Mouse (Mus musculus): Measurements from ENCODE around the gene Cyyr1.
"Not testable (repeated sequence)": the region's sequence is repeated elsewhere in the genome, so short reads cannot be mapped to it uniquely, and the experiment has no call there.

Cyyr1 gene

DNA sequence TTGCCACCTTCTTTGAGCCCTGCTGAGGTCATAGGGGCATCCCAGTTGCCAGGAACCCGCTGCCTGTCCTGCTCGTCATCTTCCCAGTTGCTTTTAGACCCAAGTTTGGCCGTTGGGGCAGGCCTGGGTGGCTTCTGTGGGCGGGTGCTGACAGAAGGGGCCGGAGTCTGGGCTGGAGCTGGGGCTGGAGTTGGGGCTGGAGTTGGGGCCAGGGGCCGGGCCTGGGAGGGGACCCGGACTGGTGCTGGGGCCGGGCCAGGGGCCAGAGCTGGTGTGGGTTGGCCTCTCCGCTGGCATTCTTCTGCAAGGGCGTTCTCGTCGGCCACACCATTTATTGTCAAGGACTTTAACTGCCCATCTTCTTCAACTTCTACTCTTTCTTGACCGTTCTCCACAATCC lies at the start of gene Cyyr1:
TSS of gene Cyyr1 (minus strand) at position 101 of the 400 bp plus-strand sequence.
- in situ Hi-C loops (cut with MboI), result not testable (repeated sequence)

DNA sequence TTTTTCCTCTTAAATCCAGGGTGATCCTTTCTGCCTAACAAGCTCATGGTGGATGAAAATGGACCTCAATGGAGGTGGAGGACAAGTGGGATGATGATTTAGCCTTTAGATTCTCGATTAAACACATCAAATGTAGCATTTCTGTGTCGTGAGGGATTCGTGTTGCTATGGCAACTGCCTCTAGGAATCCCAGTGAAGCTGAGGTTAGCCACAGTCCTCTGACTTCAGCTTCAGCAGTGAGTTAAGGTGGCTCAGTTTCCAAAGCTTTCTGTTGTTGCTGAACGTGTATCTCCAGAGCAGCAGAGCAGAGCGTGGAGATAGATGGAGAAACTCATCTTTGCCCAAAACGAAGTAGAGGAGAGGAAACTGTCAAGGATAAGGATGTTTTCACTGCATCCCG lies 35.6 kb upstream of the Cyyr1 start:
- in situ Hi-C loops (cut with MboI), result no loop called here

DNA sequence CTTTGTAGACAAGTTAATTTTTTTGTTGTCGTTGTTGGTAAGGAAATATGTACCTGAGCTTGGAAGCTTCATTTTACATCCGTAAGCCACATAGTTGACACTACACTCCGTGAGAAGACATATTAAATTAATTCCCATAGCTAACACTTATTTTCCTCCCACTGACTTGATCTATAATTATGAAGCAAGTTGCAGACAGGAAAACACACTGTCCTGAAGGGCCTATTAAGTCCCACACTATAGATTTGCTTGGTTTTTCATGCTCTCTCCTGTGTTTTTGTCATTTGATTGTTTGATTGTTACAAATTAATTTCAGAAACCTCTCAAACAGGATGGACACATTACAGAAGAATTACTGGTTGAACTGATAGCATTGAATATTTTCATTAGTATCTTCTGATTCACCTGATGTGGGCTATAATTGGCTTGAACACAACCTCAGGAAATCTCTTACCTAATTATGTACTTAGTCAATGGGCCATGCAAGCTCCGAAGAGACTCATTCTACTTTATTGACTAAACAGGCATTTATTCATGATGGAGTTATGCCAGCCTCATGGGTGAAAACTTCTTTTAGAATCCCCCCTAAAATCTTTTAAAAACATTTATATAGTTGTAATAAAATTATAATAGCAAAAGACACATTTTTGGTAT lies 34.5 kb upstream of the Cyyr1 start:
- in situ Hi-C loops (cut with MboI), result no loop called here

DNA sequence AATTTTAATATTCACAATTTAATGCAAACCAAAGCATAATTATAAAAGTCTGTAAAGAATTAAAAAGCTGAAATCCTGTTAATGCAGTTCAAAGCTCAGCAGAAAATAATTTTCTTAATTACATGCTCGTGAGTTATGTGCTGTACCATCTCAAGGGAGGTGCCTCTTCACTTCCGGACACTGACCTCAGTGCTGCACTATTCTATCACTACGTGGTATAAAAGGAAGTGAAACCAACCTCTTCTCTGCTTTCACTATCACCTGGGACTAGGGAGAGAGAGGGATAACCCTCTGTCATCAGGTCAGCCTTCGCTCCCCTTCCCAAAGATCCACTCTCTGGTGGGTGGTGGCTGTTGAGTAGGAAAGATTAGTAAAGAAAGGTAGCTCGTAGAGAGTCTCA lies 13.3 kb upstream of the Cyyr1 start:
- in situ Hi-C loops (cut with MboI), result no loop called here

DNA sequence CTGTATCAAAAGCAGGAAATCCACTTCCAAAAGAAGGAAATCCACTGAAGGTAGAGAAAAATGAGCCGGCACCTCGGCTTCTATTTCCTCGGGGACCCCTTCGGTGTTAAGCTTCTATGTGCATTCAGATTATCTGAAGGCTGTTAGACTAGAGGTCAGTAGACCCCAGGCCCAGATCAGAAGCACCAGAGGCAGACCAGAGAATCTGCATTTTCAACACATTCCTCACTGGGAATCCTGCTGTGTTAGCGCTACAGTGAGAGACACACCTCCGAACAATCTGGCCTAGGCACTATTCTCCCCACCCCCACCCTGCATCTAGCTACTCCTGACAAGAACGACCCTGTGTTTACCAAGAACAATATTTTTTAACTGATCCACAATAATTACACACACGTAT lies 641 bp upstream of the Cyyr1 start:
- in situ Hi-C loops (cut with MboI), result no loop called here

DNA sequence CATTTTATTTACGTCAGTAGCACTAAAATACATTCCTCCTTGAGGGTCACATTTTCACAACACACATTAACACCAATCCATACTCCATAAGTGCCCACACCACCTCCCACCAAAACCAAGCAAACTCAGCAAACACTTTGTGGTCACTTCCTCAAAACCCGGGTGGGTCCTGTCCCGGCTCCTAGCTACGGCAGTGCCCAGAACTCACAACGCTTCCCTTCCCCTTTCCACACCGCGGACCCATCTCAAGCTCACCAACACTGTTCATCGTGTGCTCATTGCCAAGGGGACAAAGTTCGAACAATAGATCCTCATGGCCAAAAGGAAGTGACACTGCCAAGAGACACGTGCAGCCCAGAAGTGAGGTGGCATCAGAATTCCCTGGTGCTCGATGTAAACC lies 1.2 kb downstream of the Cyyr1 start:
- in situ Hi-C loops (cut with MboI), result not testable (repeated sequence)

DNA sequence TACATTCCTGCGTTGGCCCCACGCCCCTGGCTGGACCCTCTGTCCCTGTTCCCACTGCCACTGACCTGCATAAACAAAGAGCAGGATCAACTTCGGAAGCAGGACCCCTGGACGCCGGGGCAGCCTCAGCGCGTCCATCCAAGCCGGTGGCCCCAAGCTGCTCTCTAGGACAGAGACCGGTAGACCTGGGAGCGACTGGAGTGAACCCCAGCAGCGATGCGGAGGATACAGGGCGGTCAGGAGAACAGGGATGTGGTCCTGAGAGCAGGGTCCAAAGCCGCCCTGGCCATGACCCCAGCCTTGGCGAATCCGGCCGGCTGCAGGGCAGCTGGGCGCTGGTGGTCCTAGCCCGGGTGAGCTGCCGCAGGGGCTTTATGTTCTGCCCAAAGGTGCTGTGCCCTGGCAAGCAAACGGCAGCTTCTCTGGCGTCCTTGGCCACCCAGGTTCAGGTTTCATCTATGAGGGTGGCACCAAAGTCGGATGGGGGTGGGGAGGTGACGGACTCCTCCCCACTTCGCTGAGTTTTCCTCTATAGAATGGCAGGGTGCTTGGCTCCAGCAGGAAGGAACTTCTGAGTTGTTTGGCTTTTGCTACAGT lies 3.1 kb downstream of the Cyyr1 start:
- in situ Hi-C loops (cut with MboI), result no loop called here

DNA sequence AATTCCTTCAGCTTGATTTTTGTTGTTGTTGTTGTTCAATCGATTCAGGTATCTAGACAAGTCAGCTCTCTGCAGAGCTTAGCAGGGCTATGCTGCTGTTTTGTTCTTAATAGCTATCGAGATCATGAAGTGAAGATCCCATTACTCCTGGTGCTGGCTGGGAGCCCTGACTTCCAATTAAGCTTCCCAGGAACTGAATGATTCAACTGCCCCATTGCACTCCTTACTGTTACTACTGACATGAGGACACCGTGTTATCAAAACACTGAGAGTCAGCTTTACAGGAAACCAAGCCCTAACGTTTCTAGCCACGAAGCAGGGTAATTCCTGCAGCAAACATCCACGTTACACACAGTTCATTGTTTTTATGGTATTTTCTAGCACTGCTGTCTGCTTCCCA lies 6.7 kb downstream of the Cyyr1 start:
- in situ Hi-C loops (cut with MboI), result no loop called here

DNA sequence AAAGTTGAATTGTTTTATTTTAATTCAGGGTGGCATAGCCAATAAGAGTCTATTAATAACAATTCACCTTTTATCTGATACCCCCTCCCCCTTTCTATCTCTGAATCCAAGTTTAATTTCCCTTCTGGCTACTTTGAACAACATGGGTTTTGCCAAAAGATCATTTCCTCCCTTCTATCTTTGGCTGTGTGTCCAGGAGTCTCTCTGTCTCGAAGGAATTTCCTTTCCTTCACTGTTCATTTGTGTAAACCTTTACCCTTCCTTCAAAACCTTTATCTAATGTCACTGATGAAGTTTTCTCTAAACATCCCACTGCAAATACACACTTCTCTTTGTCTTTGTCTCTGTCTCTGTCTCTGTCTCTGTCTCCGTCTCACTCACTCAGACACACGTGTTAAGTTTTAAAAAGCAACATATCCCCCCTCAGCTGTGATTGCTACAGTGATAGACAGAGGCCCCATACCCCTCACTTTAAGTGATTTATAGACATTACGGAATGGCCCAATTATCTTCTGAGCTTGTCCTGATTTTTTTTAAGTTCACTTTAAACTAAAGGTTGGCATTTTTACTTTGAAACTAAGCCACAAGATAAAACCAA lies 11.4 kb downstream of the Cyyr1 start:
- in situ Hi-C loops (cut with MboI), result no loop called here

DNA sequence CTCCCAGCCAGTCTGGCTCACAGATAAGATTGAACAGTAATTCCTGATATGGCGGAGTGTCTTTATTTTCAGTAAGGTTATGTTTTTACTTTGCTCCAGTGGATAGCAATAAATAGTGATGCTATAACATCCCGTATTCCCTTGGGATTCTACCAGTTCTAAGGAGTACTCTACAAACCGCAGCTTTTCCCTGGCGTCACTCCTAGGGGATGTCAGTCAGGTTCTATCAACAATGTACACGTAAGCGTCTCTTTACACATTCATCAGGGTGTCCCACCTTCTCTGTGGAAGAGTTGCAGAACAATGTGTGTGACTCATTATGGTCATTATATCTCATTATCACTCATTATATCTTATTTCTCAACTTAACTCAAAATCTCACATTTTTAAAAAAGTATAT lies 12.2 kb downstream of the Cyyr1 start:
- in situ Hi-C loops (cut with MboI), result no loop called here

DNA sequence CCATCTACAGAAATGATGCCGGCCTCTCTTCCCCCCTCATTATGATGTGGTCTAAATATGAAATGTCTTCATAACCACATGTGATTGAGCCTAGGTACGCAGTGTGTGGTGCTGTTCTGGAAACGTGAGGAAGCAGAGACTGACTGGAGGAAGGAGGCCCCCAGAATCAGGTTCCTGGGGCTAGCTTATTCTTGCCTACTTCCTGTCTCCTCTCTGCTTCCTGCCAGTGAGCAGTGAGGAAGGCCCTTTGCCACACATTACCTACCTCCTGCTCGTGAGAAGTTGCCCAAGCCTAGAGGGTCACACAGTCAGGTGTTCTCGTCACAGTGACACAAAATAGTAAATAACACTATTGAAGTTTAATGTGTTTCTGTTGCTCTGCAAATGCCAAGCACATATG lies 14.8 kb downstream of the Cyyr1 start:
- in situ Hi-C loops (cut with MboI), result no loop called here

DNA sequence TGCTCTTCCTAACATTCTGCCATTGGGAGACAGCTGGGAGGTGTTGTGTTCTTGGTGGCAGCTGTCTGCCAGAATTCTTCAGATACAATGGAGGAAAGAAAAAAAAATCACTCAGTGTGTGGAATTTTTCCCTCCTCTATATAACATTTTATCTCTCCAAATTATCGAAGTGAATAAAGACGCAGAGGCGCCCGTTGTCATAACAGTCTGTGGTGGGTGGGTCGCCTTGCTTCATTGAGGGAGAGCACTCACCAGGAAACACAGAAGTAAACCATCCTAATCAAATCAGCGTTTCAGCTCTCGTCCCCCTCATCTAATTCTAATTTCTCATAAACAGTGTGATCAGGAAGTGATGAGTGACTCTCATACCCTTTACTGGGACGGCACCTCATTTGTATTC lies 17.1 kb downstream of the Cyyr1 start:
- in situ Hi-C loops (cut with MboI), result no loop called here

DNA sequence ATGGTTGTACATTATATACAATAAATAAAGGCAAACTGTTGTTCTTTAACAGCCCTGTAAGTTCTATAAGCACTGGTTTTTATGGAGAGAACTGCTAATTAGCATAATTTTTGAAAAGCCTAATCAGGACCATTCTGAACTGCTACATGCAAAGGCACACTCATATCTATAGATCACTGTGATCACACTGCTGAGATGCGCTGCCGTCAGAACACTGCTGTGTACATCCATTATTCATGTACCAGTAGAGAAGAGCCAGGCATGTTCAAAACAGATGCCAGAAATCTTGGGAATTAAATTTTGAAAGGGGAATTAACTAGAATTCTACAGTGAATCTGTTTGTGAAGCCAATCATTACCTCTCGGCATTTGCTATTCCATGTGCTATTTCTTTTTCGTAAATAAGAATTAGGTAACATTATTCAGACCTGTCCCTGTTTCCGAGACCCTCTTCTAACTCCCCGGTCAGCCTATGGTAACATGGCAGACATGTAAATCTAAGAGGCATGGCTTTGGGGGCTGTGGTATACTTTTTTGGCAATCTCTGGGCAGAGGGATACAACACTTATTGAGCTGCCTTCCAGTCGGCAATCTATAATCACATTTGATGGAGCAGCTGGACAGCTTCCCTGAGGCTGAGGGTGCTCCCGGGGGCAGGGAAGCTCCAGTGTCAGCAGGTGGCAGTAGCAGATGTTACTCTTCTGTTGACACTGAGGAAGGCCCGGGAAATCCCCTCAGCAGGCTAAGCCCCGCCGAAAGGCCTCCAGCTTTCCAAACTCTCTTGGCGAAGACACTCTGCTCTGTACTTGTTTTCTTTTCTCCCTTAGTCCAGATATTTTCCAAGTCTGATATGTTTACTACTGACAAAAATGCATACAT lies 25.2 kb downstream of the Cyyr1 start:
- in situ Hi-C loops (cut with MboI), result no loop called here

DNA sequence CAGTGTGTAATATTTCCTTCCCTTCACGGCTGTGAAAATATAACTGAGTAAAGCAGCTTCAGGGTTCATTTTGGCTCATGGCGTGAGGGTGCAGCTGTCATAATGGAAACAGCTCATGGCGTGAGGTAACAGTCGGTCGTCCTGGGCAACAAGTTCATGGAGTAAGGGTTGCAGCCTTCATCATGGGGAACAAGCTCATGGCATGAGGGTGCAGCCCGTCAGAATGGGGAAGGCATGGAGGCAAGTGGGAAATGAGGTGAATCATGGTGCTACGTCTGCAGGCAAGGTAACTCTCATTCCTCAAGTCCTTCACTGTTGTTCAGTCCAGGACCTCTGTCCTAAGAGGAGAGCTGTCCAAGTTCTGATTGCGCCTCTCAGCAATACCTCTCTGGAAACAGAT lies 28.6 kb downstream of the Cyyr1 start:
- in situ Hi-C loops (cut with MboI), result no loop called here

DNA sequence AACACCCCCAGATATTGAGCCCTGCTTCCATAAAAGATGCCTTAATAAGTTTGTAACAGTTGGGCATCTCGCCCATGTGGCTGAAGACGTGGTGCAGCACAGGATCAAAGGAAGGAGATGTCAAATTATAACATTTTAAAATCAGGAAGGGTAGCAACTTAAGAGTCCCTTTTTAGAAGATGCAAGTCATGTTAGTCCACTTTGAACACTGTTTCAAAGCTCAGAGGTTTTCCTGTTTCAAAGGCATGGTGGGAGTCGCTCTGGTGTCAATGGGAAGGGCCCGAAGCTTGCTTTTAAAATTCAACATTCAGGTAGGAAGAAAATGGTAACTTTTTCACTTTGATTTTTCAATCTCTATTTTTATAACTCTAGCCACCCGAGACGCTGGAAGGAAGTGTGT lies 45.9 kb downstream of the Cyyr1 start:
- in situ Hi-C loops (cut with MboI), result no loop called here

DNA sequence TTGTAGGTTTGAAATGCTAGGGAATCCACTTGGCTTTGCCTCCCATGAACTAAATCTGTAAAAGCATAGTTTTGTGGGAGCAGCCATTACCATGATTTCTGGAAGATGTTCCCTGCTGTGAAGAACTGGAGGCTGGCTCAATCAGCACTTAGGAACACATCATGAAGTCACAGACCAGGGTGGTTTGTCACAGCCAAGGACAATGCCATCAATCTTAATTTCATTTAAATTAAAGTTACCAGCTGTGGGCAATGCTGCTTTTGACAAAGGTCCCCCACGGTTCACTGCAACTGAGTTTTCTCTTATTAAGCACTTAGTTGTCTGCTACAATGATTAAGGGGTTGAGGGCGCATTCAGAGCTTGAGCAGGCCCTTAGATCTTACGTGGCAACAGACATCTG lies 48.1 kb downstream of the Cyyr1 start:
- in situ Hi-C loops (cut with MboI), result no loop called here

DNA sequence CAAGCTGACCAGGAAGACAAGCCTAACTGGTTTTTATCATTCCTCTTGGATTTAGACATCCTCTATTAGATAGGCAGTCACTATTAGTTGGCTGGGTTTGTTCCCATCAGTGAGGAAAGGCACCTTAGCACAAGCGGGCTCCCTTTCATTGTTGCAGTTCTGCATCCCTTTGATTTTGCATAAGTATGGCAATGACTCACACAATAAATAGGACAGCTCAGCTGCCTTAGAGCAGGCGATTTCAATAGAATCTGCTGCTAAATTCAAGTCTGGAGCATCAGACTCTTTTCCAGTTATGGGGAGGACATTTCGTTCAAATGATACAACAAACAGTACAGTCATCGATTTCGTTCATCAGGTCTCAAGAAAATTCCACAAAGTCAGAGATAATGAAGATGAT lies 49.8 kb downstream of the Cyyr1 start:
- in situ Hi-C loops (cut with MboI), result no loop called here

DNA sequence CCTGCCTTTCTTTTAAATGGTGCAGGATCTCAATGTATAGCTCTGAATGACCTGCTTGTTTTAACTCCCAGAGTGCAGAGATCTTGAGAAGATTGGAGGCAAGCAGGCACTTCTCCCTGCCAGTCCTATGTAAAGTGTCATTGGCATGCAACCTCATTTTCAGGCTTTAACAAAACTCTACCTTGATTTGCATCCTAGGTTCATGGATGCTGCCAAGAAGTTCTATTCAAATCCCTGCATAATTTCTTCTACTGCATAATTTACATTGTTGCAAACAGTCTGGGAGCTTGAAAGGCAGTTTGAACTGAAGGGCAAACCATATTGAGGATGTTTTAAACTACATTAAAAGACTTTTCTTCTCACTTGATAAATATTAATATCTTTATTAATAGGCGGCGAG lies 57.4 kb downstream of the Cyyr1 start:
- in situ Hi-C loops (cut with MboI), result no loop called here

DNA sequence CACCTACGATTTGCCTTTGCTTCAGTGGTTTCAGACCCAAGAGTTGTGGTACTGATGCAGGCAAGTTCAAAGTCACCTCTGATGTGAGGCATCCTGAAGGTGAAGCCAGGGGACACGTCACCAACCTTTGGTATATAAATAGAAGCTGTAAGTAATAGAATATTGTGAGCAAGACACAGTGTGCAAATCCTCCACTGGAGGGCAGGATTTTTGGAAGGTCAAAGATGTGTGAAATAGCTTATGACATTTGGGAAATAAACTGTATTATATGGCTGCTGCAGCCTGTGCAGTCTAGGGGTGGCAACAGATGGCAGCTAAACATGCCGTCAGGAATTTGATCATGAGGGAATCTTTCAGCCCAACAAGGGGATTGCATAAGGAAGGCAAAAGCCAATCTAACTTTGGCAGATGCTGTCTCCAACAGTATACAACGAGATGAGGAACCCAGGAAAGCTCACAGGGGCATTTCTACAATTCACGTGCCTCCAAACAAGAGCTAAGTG lies 65.0 kb downstream of the Cyyr1 start:
- in situ Hi-C loops (cut with MboI), result no loop called here

DNA sequence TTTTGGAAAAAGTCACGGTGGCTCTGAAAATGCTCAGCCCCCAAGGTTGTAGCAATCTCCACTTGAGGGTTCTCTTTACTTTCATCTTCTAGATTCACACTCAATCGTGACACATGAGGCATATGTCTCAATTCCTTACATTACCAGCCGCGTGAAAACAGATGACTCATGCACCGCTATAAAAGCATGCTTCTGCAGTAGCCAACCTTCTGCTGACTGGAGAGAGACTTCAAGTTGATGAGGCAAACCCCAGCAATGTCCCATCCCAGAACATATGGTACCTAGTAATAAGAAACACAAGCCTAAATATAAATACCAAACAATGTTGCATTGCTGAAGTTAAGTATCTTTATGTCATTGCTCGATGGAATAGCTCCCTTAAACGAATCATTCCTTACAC lies 65.9 kb downstream of the Cyyr1 start:
- in situ Hi-C loops (cut with MboI), result no loop called here

DNA sequence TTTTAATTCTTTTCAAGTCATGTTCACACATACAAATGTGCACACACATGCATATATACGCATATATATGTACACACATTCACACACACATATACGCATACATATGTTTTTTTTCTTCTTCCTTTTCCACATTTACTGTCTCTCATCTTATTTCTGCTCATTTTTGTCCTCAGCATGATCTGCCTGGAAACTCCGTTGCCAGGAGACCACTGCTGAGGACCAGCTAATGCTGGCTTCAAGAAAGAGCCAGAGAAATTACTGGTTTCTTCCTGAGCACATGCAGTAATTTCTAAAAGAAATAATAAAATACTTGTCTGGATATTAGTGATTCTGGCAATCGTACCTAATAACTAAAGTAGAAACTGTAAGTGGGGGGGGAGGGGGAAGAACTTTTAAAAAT lies 68.6 kb downstream of the Cyyr1 start:
- in situ Hi-C loops (cut with MboI), result no loop called here

DNA sequence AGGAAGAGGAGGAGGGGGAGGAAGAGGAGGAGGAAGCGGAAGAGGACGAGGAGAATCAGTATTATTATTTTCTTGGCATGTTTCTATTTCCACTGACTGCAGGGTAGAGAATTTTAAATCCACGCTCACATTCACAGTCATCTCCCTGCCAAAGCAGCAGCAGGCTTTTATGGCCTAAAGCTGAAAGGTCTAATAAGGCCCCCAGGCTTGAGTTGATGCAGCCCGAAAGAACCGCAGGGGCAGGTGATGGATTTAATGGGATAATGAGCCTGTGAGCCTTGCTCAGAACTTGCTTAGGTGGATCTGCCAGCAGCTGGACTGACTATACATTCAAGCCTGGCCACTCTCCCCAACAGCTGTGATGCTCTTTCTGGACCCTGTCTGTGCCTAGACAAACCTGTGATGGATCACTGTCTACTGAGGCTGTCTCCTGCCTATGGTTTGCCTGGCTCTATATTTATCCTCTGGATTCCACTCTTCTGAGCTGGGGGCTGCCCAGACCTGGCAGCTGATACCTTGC lies 78.6 kb downstream of the Cyyr1 start:
- in situ Hi-C loops (cut with MboI), result no loop called here
